Mouse (Mus musculus): ENCODE measurements around the gene Apc2. TPM values are rescaled to one million over a fixed set of nuclear protein-coding genes. Genes with fewer than 3 reads are reported as not detected.
A peak's percentile ranks its signal among the peaks of the same experiment; 100 is the strongest.
"Not testable (repeated sequence)": the region's sequence is repeated elsewhere in the genome, so short reads cannot be mapped to it uniquely, and the experiment has no call there.

The Apc2 gene
- 1.6 and 2.4 TPM in 2 replicates for polyA plus RNA-seq (2015; fragmentation: Nextera tagmentation; extraction: Ambion mirVana)

DNA sequence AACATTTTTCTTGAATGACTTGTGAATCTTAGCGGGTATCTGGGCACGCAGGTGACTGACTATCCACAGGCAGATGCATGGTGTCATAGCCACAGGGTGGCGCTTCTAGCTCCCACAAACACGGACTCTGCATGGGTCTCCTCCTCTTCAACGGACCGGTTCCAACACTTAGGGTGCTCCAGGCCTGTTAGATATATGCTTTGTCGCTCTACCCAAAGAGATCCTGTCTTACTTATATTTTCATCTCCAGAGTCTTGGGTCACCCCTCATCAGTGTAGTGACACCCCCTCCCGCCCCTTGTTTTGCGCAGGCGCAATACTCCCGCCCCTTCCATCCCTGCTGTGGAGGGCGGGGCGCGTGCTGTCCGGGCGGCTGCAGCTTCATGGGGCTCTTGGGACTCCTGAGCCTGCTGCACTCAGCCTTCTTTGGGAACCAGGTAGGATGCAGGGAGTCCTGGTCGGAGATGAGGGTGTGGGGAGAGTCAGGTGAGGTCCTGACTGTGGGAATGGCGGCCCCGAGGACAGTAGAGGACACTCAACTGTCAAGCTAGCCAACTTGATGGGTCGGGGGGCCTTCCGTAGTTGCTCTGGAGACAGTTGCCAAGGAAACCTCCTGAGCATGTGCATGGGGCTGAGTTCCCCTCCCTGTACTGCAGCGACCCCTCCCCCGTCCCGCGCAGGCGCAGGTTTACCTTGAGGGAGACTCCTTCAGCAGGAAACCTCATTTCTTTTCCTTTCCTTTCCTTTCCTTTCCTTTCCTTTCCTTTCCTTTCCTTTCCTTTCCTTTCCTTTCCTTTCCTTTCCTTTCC is at the start of gene Apc2:
Apc2 (plus strand) TSS at position 360 of the 808 bp plus-strand sequence.
- peaks cover 44% of the 10 kb centered on the region for H3K27me3 ChIP-seq
- 2% methylated on average over 26 of the region's 26 CpGs for WGBS
- H3K27ac ChIP-seq: peak within 1 kb of the TSS; percentile 68
- H3K9ac ChIP-seq: peak within 1 kb of the TSS; percentile 49
- no peaks in the 10 kb centered on the region for H3K9me3 ChIP-seq (replicated peaks)
- H3K4me1 ChIP-seq: peaks cover 52% of the 10 kb centered on the region
- peak; percentile 55 for ATAC-seq (replicated peaks; ENCODE audit: low FRiP score)
- H3K36me3 ChIP-seq: peaks cover 20% of the 10 kb centered on the region
- peak within 1 kb of the TSS; percentile 76 for H3K4me2 ChIP-seq
- peak within 1 kb of the TSS; percentile 45 for H3K4me3 ChIP-seq (replicated peaks)

DNA sequence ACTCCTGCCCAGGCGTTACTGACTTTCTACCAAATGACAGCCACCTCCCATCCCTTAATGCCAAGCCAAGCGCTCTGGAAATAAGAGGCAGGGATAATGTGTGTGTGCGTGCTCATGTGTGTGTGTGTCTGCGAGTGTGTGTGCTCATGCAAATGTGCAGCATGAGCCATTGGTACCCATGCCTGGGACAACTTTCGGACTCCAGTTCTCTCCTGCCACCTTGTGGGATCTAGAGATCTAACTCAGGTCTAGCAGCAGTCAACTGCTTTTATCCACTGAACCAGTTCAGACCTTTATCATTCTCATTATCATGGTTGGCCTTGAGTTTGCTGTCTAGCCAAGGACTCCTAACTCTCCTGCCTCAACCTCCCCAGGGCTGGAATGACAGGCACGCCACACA is 47.9 kb upstream of the Apc2 start:
- H3K4me2 ChIP-seq: peak overlapping the region; percentile 85; the same call in 1 of the 2 replicates
- no peak for ATAC-seq (replicated peaks; ENCODE audit: low FRiP score)
- 48% methylated on average over 6 of the region's 6 CpGs for WGBS

DNA sequence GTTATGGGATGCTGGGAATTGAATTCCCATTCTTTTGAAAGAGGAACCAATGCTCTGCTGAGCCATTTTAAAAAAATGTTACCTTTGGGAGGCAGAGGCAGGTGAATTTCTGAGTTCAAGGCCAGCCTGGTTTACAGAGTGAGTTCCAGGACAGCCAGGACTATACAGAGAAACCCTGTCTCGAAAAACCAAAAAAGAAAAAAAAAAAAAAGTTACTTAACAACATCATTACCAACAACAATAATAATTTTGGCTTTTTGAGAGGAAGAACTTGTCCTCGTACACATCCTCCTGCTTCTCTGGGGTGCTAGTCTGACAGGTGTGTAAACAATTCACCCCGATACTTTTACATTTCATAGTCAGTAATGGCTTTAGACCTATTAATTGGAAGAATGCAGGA is 47.3 kb upstream of the Apc2 start:
- Histone ChIP-seq H3K36me3 (peaks cover 26% of the 10 kb centered on the region), H3K4me1 (peaks cover 29% of the 10 kb centered on the region), H3K9ac (0 out of 2 replicates have a peak overlapping the region, but pooled peaks have one; percentile 12), H3K4me2 (peak overlapping the region; percentile 85), H3K4me3 (replicated peaks) (peak overlapping the region; percentile 87)
- 36% methylated on average over 3 of the region's 3 CpGs for WGBS
- not testable (repeated sequence) for H3K9me3 ChIP-seq (replicated peaks); H3K27ac ChIP-seq; H3K27me3 ChIP-seq; ATAC-seq (replicated peaks; ENCODE audit: low FRiP score)

More for the DNA sequence above, 47.9 kb upstream of the Apc2 start:
- Histone ChIP-seq H3K9ac (no peak overlapping the region), H3K9me3 (replicated peaks) (no peaks in the 10 kb centered on the region), H3K4me3 (replicated peaks) (peak overlapping the region; percentile 87), H3K4me1 (peaks cover 29% of the 10 kb centered on the region), H3K27me3 (no peaks in the 10 kb centered on the region), H3K27ac (no peak overlapping the region), H3K36me3 (peaks cover 26% of the 10 kb centered on the region)

DNA sequence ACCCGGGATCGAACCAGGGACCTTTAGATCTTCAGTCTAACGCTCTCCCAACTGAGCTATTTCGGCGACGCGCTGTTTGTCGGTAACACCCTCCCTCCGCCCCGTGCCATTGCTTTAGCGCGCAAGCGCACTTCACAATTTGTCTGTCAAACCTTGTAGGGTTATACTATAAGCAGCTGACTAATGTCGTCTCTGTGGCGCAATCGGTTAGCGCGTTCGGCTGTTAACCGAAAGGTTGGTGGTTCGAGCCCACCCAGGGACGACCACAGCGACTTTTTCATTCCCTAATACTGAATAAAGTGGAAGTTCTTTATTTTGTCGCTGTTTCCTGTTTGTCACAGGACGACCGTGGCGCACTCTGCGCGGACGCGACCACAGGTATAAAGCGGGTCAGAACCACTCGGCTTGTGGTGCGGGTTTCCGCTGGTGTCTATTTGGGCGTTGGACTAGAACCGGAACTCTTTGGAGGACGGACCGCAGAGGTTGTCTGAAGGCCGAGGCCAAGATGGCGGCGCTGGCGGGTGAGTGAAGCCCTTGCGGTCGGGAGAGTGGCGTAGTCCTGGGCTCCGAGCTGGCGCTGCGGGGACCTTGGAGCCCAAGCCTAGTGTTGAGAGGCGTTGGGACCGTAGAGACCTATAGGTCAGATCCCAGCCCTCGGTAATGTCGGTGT is 46.7 kb upstream of the Apc2 start, which contains the start of gene Ndufs7:
Ndufs7 (plus strand) TSS at position 151 of the 670 bp plus-strand sequence.
- peaks cover 29% of the 10 kb centered on the region for H3K4me1 ChIP-seq
- peaks cover 26% of the 10 kb centered on the region for H3K36me3 ChIP-seq
- H3K4me2 ChIP-seq: peak within 1 kb of the TSS; percentile 85
- WGBS: under 1% methylated on average over 53 of the region's 53 CpGs
- no peaks in the 10 kb centered on the region for H3K9me3 ChIP-seq (replicated peaks)
- H3K27ac ChIP-seq: peak within 1 kb of the TSS; percentile 97
- H3K9ac ChIP-seq: peak within 1 kb of the TSS; percentile 85
- no peaks in the 10 kb centered on the region for H3K27me3 ChIP-seq
- peak; percentile 90 for ATAC-seq (replicated peaks; ENCODE audit: low FRiP score)
- H3K4me3 ChIP-seq (replicated peaks): peak within 1 kb of the TSS; percentile 87

DNA sequence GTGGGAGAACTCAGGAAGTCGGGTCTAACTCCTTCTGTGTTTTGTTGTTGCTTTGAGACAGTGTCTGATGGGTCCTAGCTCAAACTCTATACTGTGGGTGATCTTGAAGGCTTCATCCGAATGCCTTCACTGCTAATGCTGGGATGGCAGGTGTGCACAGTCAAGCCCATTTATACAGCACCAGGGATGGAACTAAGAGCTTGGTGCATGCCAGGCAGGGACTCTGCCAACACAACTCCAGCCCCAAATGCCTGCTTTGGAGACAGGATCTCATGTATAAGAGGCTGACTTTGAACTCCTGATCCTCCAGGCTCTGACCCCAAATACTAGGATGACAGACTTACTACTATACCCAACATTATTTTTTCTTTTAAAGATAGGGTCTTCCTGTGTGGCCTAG is 45.7 kb upstream of the Apc2 start:
- peaks cover 28% of the 10 kb centered on the region for H3K4me1 ChIP-seq
- H3K9me3 ChIP-seq (replicated peaks): no peaks in the 10 kb centered on the region
- peak overlapping the region; percentile 87 for H3K4me3 ChIP-seq (replicated peaks)
- H3K27ac ChIP-seq: peak overlapping the region; percentile 97
- peak overlapping the region; percentile 85 for H3K4me2 ChIP-seq
- WGBS: 31% methylated on average over 2 of the region's 2 CpGs
- H3K9ac ChIP-seq: peak overlapping the region; percentile 85
- H3K36me3 ChIP-seq: peaks cover 28% of the 10 kb centered on the region
- ATAC-seq (replicated peaks; ENCODE audit: low FRiP score): no peak
- no peaks in the 10 kb centered on the region for H3K27me3 ChIP-seq

DNA sequence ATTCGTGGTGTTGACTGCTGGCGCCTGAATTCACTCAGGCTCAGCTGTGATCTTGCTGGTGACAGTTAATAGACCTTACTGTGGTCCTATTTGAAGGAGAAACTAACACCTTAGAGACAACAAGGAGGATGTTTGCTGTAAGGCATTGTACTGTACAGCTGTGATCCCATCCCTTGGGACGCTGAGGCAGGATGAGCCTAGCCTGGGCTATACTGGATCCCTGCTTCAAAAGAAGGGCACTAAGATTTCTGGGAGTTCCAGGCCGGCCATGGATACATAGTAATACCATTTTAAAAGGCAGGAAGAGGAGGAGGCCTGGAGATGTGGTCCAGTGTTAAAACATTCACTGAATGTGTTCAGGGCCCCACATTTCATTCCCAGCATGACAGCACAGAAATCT is 45.2 kb upstream of the Apc2 start:
- peak overlapping the region; percentile 87 for H3K4me3 ChIP-seq (replicated peaks)
- peak overlapping the region; percentile 85 for H3K4me2 ChIP-seq

DNA sequence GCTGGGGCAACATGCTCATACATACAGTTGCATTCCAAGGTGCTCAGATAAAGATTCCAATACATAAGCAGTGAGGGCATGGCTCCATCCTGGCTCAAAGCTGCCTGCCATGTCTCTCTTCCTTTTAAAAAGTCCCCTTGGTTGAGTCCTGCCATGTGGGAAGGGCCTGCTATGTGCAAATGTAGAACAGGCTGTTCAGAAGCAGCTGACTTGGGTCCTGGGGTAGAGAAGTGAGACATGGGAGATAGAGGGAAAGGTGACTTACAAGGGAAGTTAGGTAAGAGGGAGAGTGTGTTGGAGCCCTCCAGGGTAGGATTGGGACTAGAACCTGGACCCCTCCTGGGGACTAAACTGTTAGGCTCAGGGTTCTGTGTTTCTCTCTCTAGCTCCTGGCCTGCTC is 43.8 kb upstream of the Apc2 start:
- ATAC-seq (replicated peaks; ENCODE audit: low FRiP score): no peak
- Histone ChIP-seq H3K36me3 (peaks cover 47% of the 10 kb centered on the region), H3K4me3 (replicated peaks) (no peak overlapping the region), H3K9ac (no peak overlapping the region), H3K27ac (no peak overlapping the region), H3K4me1 (peaks cover 21% of the 10 kb centered on the region), H3K27me3 (no peaks in the 10 kb centered on the region), H3K9me3 (replicated peaks) (no peaks in the 10 kb centered on the region), H3K4me2 (no peak overlapping the region)

More for the DNA sequence above, 45.2 kb upstream of the Apc2 start:
- Histone ChIP-seq H3K4me1 (peaks cover 23% of the 10 kb centered on the region), H3K9me3 (replicated peaks) (no peaks in the 10 kb centered on the region), H3K36me3 (peaks cover 33% of the 10 kb centered on the region), H3K27me3 (no peaks in the 10 kb centered on the region), H3K9ac (peak overlapping the region; percentile 85; the same call in 1 of the 2 replicates), H3K27ac (no peak overlapping the region)
- ATAC-seq (replicated peaks; ENCODE audit: low FRiP score): no peak
- 86% methylated on average over 4 of the region's 4 CpGs for WGBS

DNA sequence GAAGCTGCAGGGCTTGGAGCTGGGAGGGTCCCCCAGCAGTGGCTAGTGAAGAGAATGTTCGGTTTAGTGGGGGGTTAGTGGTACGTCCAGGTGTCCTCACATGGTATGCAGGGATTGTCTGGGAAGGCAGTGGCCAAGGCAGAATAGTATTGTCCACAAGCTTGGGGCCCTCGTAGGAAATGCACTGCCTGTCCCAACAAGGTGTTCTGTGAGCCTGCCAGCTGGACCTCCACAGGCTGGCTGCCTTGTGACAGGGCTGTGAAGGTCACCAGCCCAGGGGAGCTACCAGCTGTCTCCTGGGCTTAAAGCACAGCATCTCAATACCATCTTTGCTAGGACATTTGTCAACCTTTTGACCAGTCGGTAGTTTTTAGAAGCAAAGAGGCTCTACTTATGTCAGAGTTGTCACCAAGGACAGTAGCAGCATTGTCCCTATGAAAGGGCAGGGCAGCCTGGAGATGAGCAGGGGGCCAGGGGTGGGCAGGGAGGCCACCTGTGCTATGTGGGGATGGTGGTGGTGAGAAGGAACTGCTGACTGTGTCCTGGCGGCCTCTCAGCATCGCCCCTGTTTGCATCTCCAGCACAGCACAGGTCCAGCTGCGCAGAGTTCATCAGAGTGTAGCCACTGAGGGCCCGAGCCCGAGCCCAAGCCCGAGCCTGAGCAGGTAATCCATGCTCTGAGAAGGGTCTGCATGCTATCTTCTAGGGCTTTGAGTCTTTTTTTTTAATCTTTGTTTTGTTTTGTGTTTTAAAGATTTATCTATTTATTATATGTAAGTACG is 43.1 kb upstream of the Apc2 start:
- Histone ChIP-seq H3K4me2 (no peak overlapping the region), H3K9ac (no peak overlapping the region), H3K4me1 (peaks cover 21% of the 10 kb centered on the region), H3K4me3 (replicated peaks) (no peak overlapping the region), H3K27ac (no peak overlapping the region), H3K9me3 (replicated peaks) (no peaks in the 10 kb centered on the region), H3K36me3 (peaks cover 53% of the 10 kb centered on the region), H3K27me3 (no peaks in the 10 kb centered on the region)
- WGBS: 92% methylated on average over 11 of the region's 11 CpGs
- ATAC-seq (replicated peaks; ENCODE audit: low FRiP score): no peak

DNA sequence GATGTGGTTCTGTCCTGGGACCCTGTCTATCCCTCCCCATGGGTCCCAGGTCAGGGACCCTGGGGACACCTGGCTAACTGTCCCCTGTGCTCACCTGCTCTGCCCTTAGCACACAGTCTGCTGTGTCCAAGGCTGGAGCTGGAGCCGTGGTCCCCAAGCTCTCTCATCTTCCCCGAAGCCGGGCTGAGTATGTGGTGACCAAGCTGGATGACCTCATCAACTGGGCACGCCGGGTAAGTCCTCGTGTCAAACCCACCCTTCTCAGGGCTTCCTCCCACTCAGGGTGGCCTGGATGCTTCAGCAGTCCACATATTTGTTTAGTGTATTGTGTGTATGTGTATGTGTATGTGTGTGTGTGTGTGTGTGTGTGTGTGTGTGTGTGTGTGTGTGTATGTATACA is 42.2 kb upstream of the Apc2 start:
- H3K9me3 ChIP-seq (replicated peaks): no peaks in the 10 kb centered on the region
- no peak overlapping the region for H3K27ac ChIP-seq
- peaks cover 17% of the 10 kb centered on the region for H3K4me1 ChIP-seq
- peaks cover 61% of the 10 kb centered on the region for H3K36me3 ChIP-seq
- no peak overlapping the region for H3K4me3 ChIP-seq (replicated peaks)
- 90% methylated on average over 6 of the region's 6 CpGs for WGBS
- ATAC-seq (replicated peaks; ENCODE audit: low FRiP score): no peak
- H3K27me3 ChIP-seq: no peaks in the 10 kb centered on the region
- H3K4me2 ChIP-seq: no peak overlapping the region
- H3K9ac ChIP-seq: no peak overlapping the region

DNA sequence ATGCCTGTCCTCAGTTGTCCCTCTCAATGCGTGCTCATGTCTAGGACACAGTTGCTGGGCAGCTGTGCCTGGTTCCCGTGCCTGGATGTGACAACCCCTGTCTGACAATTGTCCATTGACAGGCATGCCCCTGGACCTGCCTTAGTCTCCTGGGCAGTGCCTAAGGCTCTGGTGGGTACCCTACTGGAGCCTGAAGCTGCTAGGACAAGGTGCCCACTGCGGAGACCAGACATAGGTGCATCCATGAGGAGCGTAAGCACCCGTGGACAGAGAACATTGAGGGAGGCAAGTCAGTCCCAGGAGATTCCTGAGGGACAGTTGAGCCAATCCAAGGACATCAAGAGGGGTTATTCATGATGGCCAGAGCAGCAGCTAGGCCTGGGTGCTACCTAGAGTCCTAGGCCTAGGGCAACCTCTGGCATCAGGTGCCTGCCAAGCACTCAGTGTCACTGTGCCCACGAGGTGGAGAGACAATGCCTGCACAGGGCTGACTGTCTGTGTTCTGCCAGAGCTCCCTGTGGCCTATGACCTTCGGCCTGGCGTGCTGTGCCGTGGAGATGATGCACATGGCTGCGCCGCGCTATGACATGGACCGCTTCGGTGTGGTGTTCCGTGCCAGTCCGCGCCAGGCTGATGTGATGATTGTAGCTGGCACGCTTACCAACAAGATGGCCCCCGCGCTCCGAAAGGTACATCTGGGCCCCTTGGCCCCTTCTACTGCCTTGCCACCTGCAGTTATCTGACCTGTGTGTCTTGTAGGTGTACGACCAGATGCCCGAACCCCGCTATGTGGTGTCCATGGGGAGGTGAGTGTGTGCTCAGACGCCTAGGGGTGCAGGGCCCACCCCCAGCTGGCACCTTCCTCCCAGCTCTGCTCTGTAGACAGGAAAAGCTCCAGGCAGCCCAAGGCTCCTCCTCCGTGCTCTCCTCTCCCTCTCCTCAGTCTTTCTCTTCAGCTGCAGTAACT is 41.2 kb upstream of the Apc2 start:
- no peaks in the 10 kb centered on the region for H3K27me3 ChIP-seq
- WGBS: 93% methylated on average over 26 of the region's 26 CpGs
- H3K36me3 ChIP-seq: peaks cover 68% of the 10 kb centered on the region
- H3K4me2 ChIP-seq: no peak overlapping the region
- H3K9ac ChIP-seq: no peak overlapping the region
- no peak overlapping the region for H3K4me3 ChIP-seq (replicated peaks)
- H3K27ac ChIP-seq: no peak overlapping the region
- no peaks in the 10 kb centered on the region for H3K9me3 ChIP-seq (replicated peaks)
- ATAC-seq (replicated peaks; ENCODE audit: low FRiP score): no peak
- H3K4me1 ChIP-seq: peaks cover 27% of the 10 kb centered on the region

Data from kidney, embryonic 15.5 days (tissue).